Mouse (Mus musculus) skeletal muscle tissue, adult 2 months (tissue): ENCODE data around the gene Cela3a.
A peak's percentile ranks its signal among the peaks of the same experiment; 100 is the strongest.

ENCODE experiments used
- DNase-seq: peaks from one replicate; pipeline ENCODE4 v3.0.0-alpha.2; 2012; ENCODE audit warnings: low read depth, low spot score

Gene Cela3a

DNA sequence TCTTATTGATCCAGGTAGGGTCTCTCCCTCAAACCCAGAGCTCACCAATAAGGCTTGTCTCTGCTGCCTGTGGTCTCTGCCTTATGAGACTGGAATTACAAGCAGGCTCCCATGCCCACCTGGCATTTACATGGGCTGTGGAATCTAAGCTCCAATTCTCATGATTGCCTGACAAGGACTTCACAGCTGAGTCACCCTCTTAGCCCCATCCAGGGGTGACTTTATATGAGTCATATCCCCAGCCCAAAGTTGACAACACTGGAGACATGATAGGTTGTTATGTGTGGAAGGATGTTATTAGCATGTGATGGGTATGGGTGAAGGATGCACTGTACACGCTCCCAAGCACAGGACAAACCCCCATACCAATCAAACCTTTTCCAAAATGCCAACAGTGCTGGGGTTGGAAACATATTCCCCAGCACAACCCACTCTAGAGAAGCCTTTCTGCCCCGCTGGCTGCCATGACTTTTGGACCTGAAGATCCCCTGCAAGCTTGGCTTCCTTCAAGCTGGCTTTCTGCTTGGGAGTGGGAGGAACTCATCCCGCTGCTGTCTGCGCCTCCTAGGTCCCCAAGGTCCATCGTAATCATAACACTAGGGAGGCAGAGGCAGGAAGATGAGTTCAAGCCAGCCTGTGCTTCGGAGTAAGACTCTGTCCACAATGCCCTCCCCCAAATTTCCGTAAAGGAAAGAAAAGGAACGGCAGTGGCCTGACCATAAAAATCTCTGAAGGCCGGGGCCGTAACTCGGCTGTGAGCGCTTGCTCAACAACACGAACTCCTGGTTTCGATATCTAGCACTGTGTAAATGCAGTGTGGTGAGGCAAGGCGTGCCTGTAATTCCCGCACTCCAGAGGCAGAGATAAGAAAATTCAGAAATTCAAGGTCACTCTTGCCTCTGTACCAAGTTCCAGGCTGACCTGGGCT, 37.7 kb downstream of the Cela3a start:
- no peak for DNase-seq

DNA sequence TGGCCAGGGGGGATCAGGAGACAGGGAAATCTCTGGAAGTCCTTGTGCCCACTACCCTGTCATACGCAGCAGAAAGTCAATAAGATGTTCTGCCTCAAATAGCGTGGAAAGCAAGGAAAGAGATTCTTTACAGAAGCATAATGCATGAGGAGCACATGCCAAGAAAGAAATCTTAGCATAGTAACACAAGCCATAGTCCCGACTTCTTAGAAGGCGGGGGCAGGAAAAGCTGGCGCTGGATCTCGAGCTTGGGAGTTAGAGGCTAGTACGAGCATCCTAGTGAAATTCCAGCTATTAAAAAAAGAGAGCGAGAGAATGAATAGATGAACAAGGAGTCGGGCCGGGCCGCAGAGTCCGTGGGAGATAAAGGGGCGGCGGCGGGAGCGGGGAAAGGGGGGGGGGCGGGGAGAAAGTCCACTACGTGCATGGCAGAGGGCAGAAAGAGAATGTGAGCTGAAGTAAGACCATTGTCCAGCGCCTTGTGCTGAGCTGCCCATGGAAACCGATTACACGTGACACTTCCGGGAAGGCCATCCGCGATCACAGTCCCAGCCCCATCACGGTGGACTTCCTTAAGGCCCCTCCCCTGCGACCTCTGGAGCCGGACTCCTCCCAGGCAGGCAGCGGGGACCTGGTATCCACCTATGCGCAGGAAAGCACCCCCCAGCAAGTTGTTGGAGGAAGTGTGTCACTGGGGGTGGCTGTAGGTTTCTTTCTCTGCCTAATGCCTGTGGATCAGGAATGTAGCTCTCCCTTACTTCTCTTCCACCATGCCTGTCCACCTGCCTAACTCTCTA, 39.4 kb downstream of the Cela3a start:
- no peak for DNase-seq

DNA sequence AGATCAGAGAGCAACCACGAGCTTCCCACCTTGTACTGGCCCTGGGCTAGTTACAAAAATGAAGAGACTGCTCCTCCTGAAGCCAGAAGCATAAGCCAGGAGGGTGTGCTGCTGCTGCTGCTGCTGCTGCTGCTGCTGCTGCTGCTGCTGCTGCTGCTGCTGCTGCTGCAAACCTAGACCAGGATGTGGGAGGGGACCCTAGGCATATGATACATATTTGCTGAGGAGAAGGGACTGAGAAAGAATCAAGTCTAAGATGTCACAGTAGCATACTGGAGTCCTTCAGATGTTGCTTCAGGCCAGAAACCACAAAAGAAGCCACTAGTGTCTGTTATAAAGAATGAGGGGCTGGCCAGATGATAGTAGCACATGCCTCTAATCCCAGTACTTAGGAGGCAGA, 41.4 kb downstream of the Cela3a start:
- no peak for DNase-seq

DNA sequence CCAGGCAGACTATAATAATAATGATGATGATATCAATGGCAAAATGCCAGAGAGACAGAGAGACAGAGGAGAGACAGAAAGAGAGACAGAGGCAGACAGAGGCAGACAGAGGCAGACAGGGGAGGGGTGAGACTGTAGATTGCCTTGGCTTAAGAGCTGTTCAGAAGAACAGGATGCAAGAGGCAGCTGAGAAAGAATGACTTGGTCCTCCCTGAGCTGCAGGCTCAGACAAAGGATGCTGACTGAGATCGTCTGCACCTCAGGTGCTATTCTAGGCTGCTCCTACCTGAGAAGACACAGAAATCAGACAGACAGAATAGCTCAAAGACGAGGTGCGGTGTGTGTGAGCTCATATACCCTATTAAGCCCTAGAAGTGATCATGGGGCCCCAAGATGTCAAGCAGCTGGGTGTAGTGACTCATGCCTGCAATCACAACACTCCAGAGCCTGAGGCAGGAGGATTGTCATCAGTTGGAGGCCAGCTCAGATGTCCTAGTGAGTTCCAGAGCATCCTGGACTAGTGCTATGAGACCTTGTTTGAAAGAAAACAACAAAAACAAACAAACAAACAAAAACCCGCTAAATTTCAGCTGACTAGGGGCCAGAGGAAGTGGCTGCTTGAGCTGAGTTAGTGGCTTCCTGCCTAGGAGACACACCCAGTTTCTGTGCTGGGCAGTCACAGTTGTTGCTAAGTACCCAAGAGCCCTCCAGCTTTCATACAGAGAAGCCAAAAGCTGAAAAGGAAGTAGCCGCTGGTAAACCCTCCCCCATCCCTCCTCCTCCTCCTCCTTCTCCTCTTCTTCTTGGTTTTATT, 42.1 kb downstream of the Cela3a start:
- DNase-seq: peak; percentile 78

DNA sequence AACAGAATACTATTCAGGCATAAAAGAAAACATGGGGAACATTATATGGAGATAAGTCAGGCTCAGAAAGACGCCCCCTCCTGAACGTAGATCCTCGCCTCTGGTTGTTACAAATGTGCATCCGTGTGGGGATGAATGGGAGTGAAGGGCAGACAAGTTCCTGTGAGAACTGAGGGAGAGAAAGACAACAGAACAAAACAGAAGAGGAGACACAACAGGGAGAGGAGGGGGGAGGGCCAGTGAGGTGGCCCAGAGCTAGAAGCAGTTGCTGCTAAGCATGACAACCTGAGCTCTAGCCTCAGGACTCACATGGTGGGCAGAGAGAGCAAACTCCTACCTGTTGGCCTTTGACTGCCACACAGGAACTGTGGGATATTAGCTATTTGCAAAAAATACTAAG, 43.5 kb downstream of the Cela3a start:
- DNase-seq: no peak

DNA sequence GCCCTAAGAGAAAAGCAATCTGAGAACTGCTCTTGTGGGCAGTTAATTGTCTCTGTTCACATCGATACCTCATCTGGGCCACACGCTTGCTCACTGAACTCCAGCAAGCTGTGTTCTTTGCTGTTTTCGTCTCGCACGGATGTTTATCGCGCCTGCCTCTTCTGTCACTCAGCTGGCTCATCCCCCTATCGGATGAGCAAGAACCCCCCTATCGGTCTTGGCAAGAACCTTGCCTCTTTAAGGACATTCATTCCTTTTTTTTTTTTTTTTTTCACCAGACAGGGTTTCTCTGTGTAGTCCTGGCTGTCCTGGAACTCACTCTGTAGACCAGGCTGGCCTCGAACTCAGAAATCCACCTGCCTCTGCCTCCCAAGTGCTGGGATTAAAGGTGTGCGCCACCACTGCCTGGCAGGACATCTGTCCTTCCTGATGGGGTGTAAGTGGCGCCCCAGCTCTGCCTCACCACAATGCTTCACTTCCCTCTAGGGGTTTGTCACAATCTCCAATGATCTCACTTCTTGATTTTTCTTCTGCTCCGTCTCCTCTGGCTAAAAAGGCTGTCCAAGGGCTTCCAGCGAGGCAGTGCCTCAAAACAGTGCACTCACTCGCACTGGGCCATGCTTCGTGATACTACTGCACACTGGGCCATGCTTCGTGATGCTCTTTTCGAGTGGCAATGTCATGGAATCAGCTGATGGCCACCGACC, 44.1 kb downstream of the Cela3a start:
- no peak for DNase-seq

DNA sequence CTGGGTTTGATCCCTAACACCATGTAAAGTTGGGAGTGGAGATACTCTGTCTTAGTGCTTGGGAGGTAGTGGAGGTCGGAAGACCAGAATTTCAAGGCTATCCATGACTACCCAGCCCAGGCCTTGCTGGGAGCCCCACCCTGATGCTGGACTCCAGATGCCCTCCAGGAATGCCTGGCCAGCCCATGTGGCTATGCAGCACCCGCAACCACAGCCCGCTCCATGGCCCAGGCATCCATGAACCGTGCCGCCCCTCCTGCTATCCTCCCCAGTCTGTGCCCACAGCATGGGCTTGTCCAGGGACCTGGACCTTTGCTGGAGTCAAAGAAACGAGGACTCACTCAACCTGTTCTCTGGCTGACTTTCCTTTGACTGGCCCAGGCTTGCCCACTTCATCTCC, 44.8 kb downstream of the Cela3a start:
- no peak for DNase-seq

DNA sequence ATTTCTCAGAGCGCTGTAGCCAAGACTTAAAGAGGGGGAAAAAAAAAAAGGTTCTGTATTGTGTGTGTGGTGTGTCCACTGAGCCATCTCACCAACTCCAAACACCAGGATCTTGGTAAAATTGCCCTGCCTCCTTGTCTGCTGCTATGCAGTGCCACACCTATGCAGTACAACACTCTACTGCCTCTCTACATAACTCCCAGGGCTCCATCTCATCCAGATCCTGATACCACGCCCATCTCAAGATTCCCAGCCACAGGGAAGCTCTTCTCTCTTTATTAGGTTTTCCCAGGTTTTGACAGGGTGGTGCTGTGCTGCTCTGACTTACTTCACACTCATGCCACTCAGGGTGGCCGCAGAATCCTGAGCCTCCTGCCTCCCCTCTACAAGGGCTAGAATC, 48.6 kb downstream of the Cela3a start:
- no peak for DNase-seq

DNA sequence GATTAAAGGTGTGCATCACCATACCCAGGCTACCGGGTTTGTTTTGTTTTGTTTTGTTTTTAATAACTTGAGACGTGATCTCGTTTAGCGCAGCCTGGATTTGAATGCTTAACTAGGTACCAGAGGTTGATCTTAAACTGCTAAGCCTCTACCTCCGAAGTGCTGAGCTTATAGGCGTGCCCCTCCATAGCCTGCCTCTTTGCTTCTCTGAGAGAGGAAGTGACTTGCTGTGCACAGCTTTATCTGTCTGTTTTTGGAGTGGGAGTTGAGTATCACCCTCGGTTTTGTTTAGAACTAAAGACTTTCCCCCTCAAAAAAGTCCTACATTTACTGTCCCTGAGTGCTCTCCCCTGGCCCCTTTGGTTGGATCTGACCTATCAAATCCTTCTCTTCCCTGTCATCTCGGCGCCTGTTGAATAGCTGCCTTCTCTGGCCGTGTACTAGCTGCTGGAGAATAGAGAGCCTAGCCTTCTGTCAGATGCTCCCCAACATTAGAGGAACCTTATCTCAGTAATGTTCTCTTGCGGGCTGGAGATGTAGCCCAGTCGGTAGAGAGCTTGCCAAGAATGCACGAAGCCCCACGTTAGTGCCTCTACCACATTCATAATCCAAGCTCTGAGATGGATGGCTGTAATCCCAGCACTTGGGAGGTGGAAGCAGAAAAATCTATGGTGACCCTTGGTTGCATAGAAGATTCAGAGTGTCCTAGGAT, 51.1 kb downstream of the Cela3a start:
- DNase-seq: no peak

DNA sequence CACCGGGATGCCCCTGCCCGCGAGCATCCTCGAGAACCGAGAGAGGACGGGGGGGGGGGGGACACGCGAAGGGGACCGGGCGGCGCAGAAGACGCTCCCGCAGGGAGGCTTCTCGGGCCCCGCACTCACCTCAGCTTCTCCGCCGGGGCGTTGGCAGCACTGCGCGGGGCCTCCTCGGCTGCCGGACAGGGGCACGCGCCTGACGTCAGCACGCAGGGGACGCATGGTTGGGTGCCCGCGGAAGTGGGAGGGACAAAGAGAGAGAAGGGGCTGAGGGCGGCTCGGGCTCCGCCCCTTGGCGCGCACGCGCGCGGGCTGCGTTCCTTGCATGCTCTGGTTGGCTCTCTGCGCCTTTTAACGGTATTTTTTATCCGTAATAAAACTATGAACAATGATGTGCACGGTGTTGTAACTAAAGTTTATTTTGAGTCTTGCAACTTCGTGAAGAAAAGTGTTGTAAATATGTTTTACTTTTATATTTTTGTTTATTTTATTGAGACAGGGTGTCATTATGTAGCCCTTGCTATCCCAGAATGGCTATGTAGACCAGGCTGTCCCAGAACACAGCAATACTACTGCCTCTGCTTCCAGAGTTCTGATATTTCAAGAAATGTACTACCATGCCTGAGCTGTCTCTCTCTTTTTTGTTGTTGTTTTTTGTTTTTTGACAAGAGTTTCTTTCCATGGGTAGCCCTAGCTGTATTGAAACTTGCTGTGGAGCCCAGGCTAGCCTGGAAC, 51.9 kb downstream of the Cela3a start, which contains the start of gene Cdc42:
Cdc42 (minus strand) TSS at position 204 of the 738 bp plus-strand sequence.
- DNase-seq: peak; percentile 97

DNA sequence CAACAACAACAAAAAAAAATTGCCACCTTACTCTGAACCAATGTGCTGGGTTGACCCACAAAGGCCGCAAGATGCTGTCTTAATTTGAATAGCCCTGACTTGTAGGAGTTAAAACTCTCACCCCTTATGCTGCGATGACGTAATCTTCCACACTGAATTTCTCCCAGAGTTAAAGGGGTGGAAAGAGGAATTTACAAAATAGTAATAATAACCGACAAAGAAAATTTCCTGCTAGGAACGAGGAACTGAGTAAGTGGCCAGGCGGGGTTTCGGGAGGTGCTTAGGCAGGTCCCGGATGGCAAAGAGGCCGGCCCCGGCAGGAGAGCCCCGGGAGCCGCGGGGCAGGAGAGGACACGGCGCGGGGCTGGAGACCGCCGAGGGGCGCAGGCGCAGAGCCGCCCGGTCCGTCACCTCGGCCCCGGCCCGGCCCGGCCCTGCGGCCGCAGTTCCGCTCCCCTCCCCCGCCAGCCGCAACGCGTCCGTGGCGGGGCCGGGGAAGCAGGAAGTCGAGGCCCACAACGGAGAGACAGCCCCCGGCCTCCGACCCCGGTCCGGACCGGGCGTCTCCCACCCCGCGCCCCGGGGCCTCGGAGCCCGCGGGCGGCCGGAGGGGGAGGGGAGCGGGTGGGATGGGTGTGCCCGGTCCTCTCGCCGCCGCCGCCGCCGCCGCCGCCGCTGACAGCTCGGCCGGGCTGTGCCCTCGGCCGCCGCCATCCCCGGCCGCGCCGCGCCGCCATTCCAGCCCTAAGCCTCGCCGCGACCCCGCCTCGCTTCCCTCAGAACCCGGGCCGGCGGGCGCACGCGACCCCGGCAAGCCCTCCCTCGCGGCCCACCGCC, 52.7 kb downstream of the Cela3a start:
- DNase-seq: peak; percentile 63
